Mouse (Mus musculus) kidney, adult 18-20 months (tissue): ENCODE data around the gene Robo1.

Experiments
- DNase-seq: peaks from one replicate; pipeline ENCODE4 v3.0.0; 2021

The Robo1 gene

GRCm38 (mm10) chr16:72951969-72952368 is 643.9 kb downstream of the Robo1 start:
- DNase-seq, result no peak

- no peak for DNase-seq
Measured at GRCm38 (mm10) chr16:72959018-72959702, 651.1 kb downstream of the Robo1 start.

GRCm38 (mm10) chr16:72959823-72960222 is 651.7 kb downstream of the Robo1 start:
- no peak for DNase-seq

GRCm38 (mm10) chr16:72963782-72964181 is 655.7 kb downstream of the Robo1 start:
- DNase-seq, result no peak

GRCm38 (mm10) chr16:72967509-72967908 is 659.4 kb downstream of the Robo1 start:
- DNase-seq, result no peak

GRCm38 (mm10) chr16:72969990-72970389 is 661.9 kb downstream of the Robo1 start:
- no peak for DNase-seq

GRCm38 (mm10) chr16:72973685-72974084 is 665.6 kb downstream of the Robo1 start:
- no peak for DNase-seq

GRCm38 (mm10) chr16:72974681-72975080 is 666.6 kb downstream of the Robo1 start:
- DNase-seq, result no peak

- DNase-seq, result no peak
Measured at GRCm38 (mm10) chr16:72976849-72977576, 668.9 kb downstream of the Robo1 start.

GRCm38 (mm10) chr16:72979407-72980219 is 671.5 kb downstream of the Robo1 start:
- DNase-seq, result peak; percentile 57

GRCm38 (mm10) chr16:72990376-72991167 is 682.5 kb downstream of the Robo1 start:
- no peak for DNase-seq

- no peak for DNase-seq
Measured at GRCm38 (mm10) chr16:72993189-72993588, 685.1 kb downstream of the Robo1 start.

- no peak for DNase-seq
Measured at GRCm38 (mm10) chr16:72993594-72993993, 685.5 kb downstream of the Robo1 start.

GRCm38 (mm10) chr16:72995251-72995954 is 687.3 kb downstream of the Robo1 start:
- DNase-seq, result peak; percentile 49

- DNase-seq, result no peak
Measured at GRCm38 (mm10) chr16:72995955-72996535, 687.9 kb downstream of the Robo1 start.

- peak; percentile 10 for DNase-seq
Measured at GRCm38 (mm10) chr16:72998677-72999076, 690.6 kb downstream of the Robo1 start.

- DNase-seq, result no peak
Measured at GRCm38 (mm10) chr16:73002685-73003084, 694.6 kb downstream of the Robo1 start.

- no peak for DNase-seq
Measured at GRCm38 (mm10) chr16:73004601-73005000, 696.5 kb downstream of the Robo1 start.

GRCm38 (mm10) chr16:73005831-73006230 is 697.7 kb downstream of the Robo1 start:
- DNase-seq, result no peak

GRCm38 (mm10) chr16:73007434-73007833 is 699.3 kb downstream of the Robo1 start:
- no peak for DNase-seq

- DNase-seq, result no peak
Measured at GRCm38 (mm10) chr16:73011313-73011712, 703.2 kb downstream of the Robo1 start.

- no peak for DNase-seq
Measured at GRCm38 (mm10) chr16:73012926-73013325, 704.8 kb downstream of the Robo1 start.
